In the genomic region with DNA sequence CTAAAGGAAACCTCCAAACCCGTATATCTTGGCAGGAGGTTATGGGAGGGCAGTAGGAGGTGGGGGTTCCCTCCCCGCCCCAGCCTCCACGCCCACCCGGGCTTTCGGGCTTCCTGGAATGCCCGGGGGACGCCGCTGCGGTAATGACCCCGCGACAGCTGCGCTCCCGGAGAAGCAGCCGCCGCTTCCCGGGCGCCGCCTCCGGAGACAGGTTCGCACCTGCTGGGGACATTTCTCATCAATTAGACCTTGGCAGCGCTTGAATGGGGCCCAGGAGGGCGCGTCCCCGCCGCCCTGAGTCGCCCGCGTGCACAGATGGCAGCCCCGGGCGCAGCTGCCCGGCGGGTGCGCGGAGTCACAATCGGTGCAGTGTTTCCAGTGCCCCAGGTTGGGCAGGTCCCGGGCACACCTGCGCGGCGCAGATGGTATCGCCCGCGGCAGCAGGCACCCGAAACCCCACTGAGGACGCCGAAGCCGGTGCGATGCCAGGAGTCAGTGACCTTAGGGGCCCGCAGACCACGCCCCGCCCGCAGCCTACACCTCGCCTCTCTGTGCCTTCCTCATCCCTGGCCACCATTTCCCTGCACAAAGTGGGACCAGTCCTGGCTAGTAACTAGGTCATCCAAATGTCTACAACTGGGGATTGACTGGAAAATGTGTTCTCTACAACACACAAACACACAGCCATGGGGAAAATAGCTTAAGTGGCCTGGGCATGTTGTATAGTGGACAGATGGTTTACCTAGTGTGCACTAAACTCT, we compare ENCODE assay signal across 8 mouse cellular contexts. TPM values are rescaled to one million over a fixed set of nuclear protein-coding genes. Genes with fewer than 3 reads are reported as not detected.
DNase-seq lines count a peak whose midpoint lies in the region; ATAC-seq lines count a peak whose summit lies in the region.

No protein-coding gene starts in this region.

- peak overlapping the region; percentile 36 for H3K4me3 ChIP-seq in embryonic facial prominence, embryonic 14.5 days (ENCODE audit: low read depth, low read length)
- H3K4me3 ChIP-seq in intestine, embryonic 16.5 days (ENCODE audit: low read length) = peak overlapping the region; percentile 44
- peak overlapping the region; percentile 22; the same call in 1 of the 2 replicates for H3K4me3 ChIP-seq in liver, embryonic 15.5 days (replicated peaks)
- H3K4me3 ChIP-seq in neural tube, embryonic 13.5 days = peak overlapping the region; percentile 44

- WGBS in embryonic facial prominence, embryonic 14.5 days = 4% methylated on average over 39 of the region's 52 CpGs
- 2% methylated on average over 50 of the region's 52 CpGs for WGBS in intestine, embryonic 16.5 days
- WGBS in liver, embryonic 15.5 days (ENCODE audit: insufficient replicate concordance) = 2% methylated on average over 51 of the region's 52 CpGs
- WGBS in neural tube, embryonic 13.5 days = 2% methylated on average over 52 of the region's 52 CpGs

- no peaks in the 10 kb centered on the region for H3K36me3 ChIP-seq in embryonic facial prominence, embryonic 14.5 days (ENCODE audit: control insufficient read depth, insufficient read depth, low read length)
- no peaks in the 10 kb centered on the region for H3K36me3 ChIP-seq in intestine, embryonic 16.5 days (ENCODE audit: control insufficient read depth, insufficient read depth, low read length)
- H3K36me3 ChIP-seq in liver, embryonic 15.5 days (replicated peaks) = no peaks in the 10 kb centered on the region
- no peaks in the 10 kb centered on the region for H3K36me3 ChIP-seq in neural tube, embryonic 13.5 days

- no peaks in the 10 kb centered on the region for H3K9me3 ChIP-seq in embryonic facial prominence, embryonic 14.5 days (ENCODE audit: control insufficient read depth, low read length)
- no peaks in the 10 kb centered on the region for H3K9me3 ChIP-seq in intestine, embryonic 16.5 days (ENCODE audit: control insufficient read depth, low read length)
- no peaks in the 10 kb centered on the region for H3K9me3 ChIP-seq in liver, embryonic 15.5 days (replicated peaks)
- H3K9me3 ChIP-seq in neural tube, embryonic 13.5 days = no peaks in the 10 kb centered on the region

- ATAC-seq in embryonic facial prominence, embryonic 14.5 days (ENCODE audit: low read depth) = peak; percentile 88
- peak; percentile 81 for ATAC-seq in intestine, embryonic 16.5 days
- ATAC-seq in liver, embryonic 15.5 days (ENCODE audit: insufficient read depth) = no peak
- peak; percentile 74 for ATAC-seq in neural tube, embryonic 13.5 days (ENCODE audit: low read depth)

- H3K9ac ChIP-seq in embryonic facial prominence, embryonic 14.5 days (ENCODE audit: low read depth, low read length) = peak overlapping the region; percentile 55
- peak overlapping the region; percentile 6; the same call in 1 of the 2 replicates for H3K9ac ChIP-seq in intestine, embryonic 16.5 days (ENCODE audit: low read depth, low read length)
- no peak overlapping the region for H3K9ac ChIP-seq in liver, embryonic 15.5 days
- peak overlapping the region; percentile 64 for H3K9ac ChIP-seq in neural tube, embryonic 13.5 days

- peaks cover 22% of the 10 kb centered on the region for H3K4me1 ChIP-seq in embryonic facial prominence, embryonic 14.5 days (ENCODE audit: control insufficient read depth, insufficient read depth, low read length)
- H3K4me1 ChIP-seq in intestine, embryonic 16.5 days (ENCODE audit: control insufficient read depth, insufficient read depth, low read length) = peaks cover 5% of the 10 kb centered on the region; the same call in 1 of the 2 replicates
- H3K4me1 ChIP-seq in liver, embryonic 15.5 days (replicated peaks) = peaks cover 4% of the 10 kb centered on the region
- H3K4me1 ChIP-seq in neural tube, embryonic 13.5 days (replicated peaks) = peaks cover 36% of the 10 kb centered on the region

- H3K27ac ChIP-seq in embryonic facial prominence, embryonic 14.5 days (replicated peaks; ENCODE audit: low read depth, low read length) = peak overlapping the region; percentile 44; the same call in 1 of the 2 replicates
- H3K27ac ChIP-seq in intestine, embryonic 16.5 days (ENCODE audit: low read length) = no peak overlapping the region
- H3K27ac ChIP-seq in liver, embryonic 15.5 days (replicated peaks) = no peak overlapping the region
- H3K27ac ChIP-seq in neural tube, embryonic 13.5 days (replicated peaks) = peak overlapping the region; percentile 71

- peaks cover 17% of the 10 kb centered on the region for H3K27me3 ChIP-seq in embryonic facial prominence, embryonic 14.5 days (replicated peaks; ENCODE audit: control insufficient read depth, insufficient read depth, low read length)
- peaks cover 20% of the 10 kb centered on the region for H3K27me3 ChIP-seq in intestine, embryonic 16.5 days (replicated peaks; ENCODE audit: control insufficient read depth, insufficient read depth, low read length)
- H3K27me3 ChIP-seq in liver, embryonic 15.5 days = peaks cover 48% of the 10 kb centered on the region
- H3K27me3 ChIP-seq in neural tube, embryonic 13.5 days = peaks cover 3% of the 10 kb centered on the region

- DNase-seq in urinary bladder, adult 18-20 months (ENCODE audit: low spot score in 2 of 2) = peak; percentile 15 to 21
- DNase-seq in urinary bladder, postnatal 10 days (ENCODE audit: low spot score) = no peak
- DNase-seq in embryonic facial prominence, embryonic 14.5 days (ENCODE audit: low spot score) = peak; percentile 88
- no peak for DNase-seq in spleen, postnatal 14 days (ENCODE audit: low spot score in 2 of 2)
- DNase-seq in frontal cortex, adult 2 months (ENCODE audit: extremely low spot score in 1 of 2, low spot score in 1 of 2) = no peak

- H3K4me2 ChIP-seq in embryonic facial prominence, embryonic 14.5 days (ENCODE audit: low read depth, low read length) = peak overlapping the region; percentile 66
- H3K4me2 ChIP-seq in intestine, embryonic 16.5 days (ENCODE audit: low read depth, low read length) = peak overlapping the region; percentile 76
- peak overlapping the region; percentile 44 for H3K4me2 ChIP-seq in liver, embryonic 15.5 days
- H3K4me2 ChIP-seq in neural tube, embryonic 13.5 days = peak overlapping the region; percentile 83

RNA-seq across cellular contexts. Expression of gene Eya2, which starts 31.4 kb away (rescaled TPM):
- polyA plus RNA-seq in embryonic facial prominence, embryonic 14.5 days (2014; fragmentation: Nextera tagmentation; extraction: Ambion mirVana) = 21.5 and 21.9 TPM in 2 replicates
- 0.33 and 1.2 TPM in 2 replicates for polyA plus RNA-seq in intestine, embryonic 16.5 days (2015; fragmentation: Nextera tagmentation; extraction: Ambion mirVana)
- 0.16 TPM in 1 of 2 replicates, not detected in the other for polyA plus RNA-seq in liver, embryonic 15.5 days (2015; fragmentation: Nextera tagmentation; extraction: Ambion mirVana)
- 13.2 and 18.2 TPM in 2 replicates for polyA plus RNA-seq in neural tube, embryonic 13.5 days (2015; fragmentation: Nextera tagmentation; extraction: Ambion mirVana)
- polyA plus RNA-seq in frontal cortex, adult 2 months (2012; rRNA removed) = 11.9 and 17.1 TPM in 2 replicates

RNA-seq across cellular contexts. Expression of gene Slc2a10, which starts 59.9 kb away (rescaled TPM):
- polyA plus RNA-seq in embryonic facial prominence, embryonic 14.5 days (2014; fragmentation: Nextera tagmentation; extraction: Ambion mirVana) = 10.4 and 11.7 TPM in 2 replicates
- polyA plus RNA-seq in intestine, embryonic 16.5 days (2015; fragmentation: Nextera tagmentation; extraction: Ambion mirVana) = 4.0 and 5.3 TPM in 2 replicates
- polyA plus RNA-seq in liver, embryonic 15.5 days (2015; fragmentation: Nextera tagmentation; extraction: Ambion mirVana) = 0.29 and 0.35 TPM in 2 replicates
- polyA plus RNA-seq in neural tube, embryonic 13.5 days (2015; fragmentation: Nextera tagmentation; extraction: Ambion mirVana) = 2.6 and 2.9 TPM in 2 replicates
- 1.4 and 2.0 TPM in 2 replicates for polyA plus RNA-seq in frontal cortex, adult 2 months (2012; rRNA removed)

Comparison
In these comparisons a context has a peak if more than half of its experiments do, and no peak if none do; other contexts are left out.
1. DNase-seq: peak in urinary bladder, adult 18-20 months (2 of 2) and embryonic facial prominence, embryonic 14.5 days (single experiment); none in urinary bladder, postnatal 10 days (single experiment), spleen, postnatal 14 days (0 of 2) and frontal cortex, adult 2 months (0 of 2).
2. H3K27ac ChIP-seq: peak in embryonic facial prominence, embryonic 14.5 days (single experiment) and neural tube, embryonic 13.5 days (single experiment); none in intestine, embryonic 16.5 days (single experiment) and liver, embryonic 15.5 days (single experiment).
3. Peak in every context shown above with its lines, with median percentiles within 50 percentile points of each other: H3K4me2 ChIP-seq and H3K4me3 ChIP-seq.